Comparison of ENCODE assay signal across 27 mouse cellular contexts in the genomic region with DNA sequence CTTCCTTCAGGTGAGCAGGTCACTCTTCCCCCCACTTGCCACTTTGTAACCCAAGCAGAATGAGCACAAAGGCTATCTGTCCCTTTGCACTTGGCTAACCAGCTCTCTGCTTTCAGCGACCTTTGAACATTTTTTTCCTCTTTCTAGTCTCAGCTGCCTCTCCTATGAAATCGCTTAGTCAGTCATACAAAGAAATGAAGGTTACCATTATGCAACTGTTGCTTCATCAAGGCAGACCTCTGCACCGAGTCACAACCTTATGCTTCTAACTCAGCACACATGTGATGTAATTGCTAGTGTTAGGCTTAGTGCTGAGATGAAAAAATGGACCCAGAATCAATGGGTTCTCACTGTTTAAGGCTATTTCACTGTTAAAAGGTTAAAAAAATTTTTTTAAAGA. TPM values are rescaled to one million over a fixed set of nuclear protein-coding genes. Genes with fewer than 3 reads are reported as not detected.
A peak's percentile ranks its signal among the peaks of the same experiment; 100 is the strongest.
DNase-seq lines count a peak whose midpoint lies in the region; ATAC-seq and TF ChIP-seq lines count a peak whose summit lies in the region.
"Had no signal": no experiment of that assay in that cellular context is flagged by ENCODE, and none has a peak within 500 bp of the region (broad histone marks: within the 10 kb centered on the region; RNA-seq: fewer than 3 reads in every experiment).

No protein-coding gene starts in this region.

- 69% methylated on average over 3 of the region's 3 CpGs for WGBS in kidney, postnatal 0 days
- 73% methylated on average over 3 of the region's 3 CpGs for WGBS in kidney, embryonic 14.5 days
- 43% methylated on average over 3 of the region's 3 CpGs for WGBS in liver, embryonic 15.5 days (ENCODE audit: insufficient replicate concordance)

- peak; percentile 10 to 76 for DNase-seq in adrenal gland, adult (ENCODE audit: inconsistent age in 2 of 2, low spot score in 1 of 2)
- no peak for DNase-seq in adrenal gland, postnatal 14 days
- DNase-seq in kidney, postnatal 0 days (ENCODE audit: low spot score), result peak; percentile 25
- DNase-seq in 416B (ENCODE audit: low read depth), result peak; percentile 39
- DNase-seq in cerebellum, postnatal 36 days, result no peak
- no peak for DNase-seq in ovary, adult 18-20 months (ENCODE audit: low spot score)
- DNase-seq: cerebellum, postnatal 10 days; embryo, embryonic 11 days; gastrocnemius, adult 2 months; heart, adult 18-20 months; layer of hippocampus, adult 9-11 months; thymus, adult 2 months had no signal

- no peaks in the 10 kb centered on the region for H3K9me3 ChIP-seq in kidney, postnatal 0 days (replicated peaks; ENCODE audit: low read length)
- no peaks in the 10 kb centered on the region for H3K9me3 ChIP-seq in kidney, embryonic 14.5 days (ENCODE audit: control insufficient read depth, low read length)
- H3K9me3 ChIP-seq in liver, embryonic 15.5 days (replicated peaks), result no peaks in the 10 kb centered on the region
- H3K9me3 ChIP-seq: embryonic facial prominence, embryonic 15.5 days; forebrain, embryonic 10.5 days; heart, embryonic 15.5 days; hindbrain, embryonic 10.5 days; midbrain, embryonic 10.5 days; stomach, embryonic 15.5 days had no signal

- no peak for TF ChIP-seq CTCF in kidney, postnatal 0 days (IDR thresholded peaks at IDR 0.05; ENCODE audit: low read depth)

- no peak overlapping the region for H3K4me3 ChIP-seq in kidney, postnatal 0 days (replicated peaks; ENCODE audit: low read depth, low read length)
- no peak overlapping the region for H3K4me3 ChIP-seq in kidney, embryonic 14.5 days (ENCODE audit: low read length)
- no peak overlapping the region for H3K4me3 ChIP-seq in liver, embryonic 15.5 days (replicated peaks)
- H3K4me3 ChIP-seq: embryonic facial prominence, embryonic 15.5 days; forebrain, embryonic 10.5 days; gastrocnemius, adult 2 months; heart, embryonic 15.5 days; hindbrain, embryonic 10.5 days; midbrain, embryonic 10.5 days; stomach, embryonic 15.5 days had no signal

- ATAC-seq in kidney, postnatal 0 days (replicated peaks; ENCODE audit: low FRiP score, low read depth), result peak; percentile 86
- no peak for ATAC-seq in kidney, embryonic 14.5 days (ENCODE audit: low FRiP score, low TSS enrichment)
- peak; percentile 73 for ATAC-seq in liver, embryonic 15.5 days (ENCODE audit: insufficient read depth)
- ATAC-seq: inflammation-experienced regulatory T-cells, adult 6 months had no signal

- H3K9ac ChIP-seq in kidney, postnatal 0 days (ENCODE audit: low read depth, low read length), result no peak overlapping the region
- H3K9ac ChIP-seq in kidney, embryonic 14.5 days (ENCODE audit: low read depth, low read length), result no peak overlapping the region
- H3K9ac ChIP-seq in liver, embryonic 15.5 days, result no peak overlapping the region
- H3K9ac ChIP-seq: embryonic facial prominence, embryonic 15.5 days; heart, embryonic 15.5 days; stomach, embryonic 15.5 days had no signal

- H3K4me2 ChIP-seq in kidney, postnatal 0 days (ENCODE audit: low read length), result no peak overlapping the region
- H3K4me2 ChIP-seq in kidney, embryonic 14.5 days (replicated peaks; ENCODE audit: low read depth, low read length), result no peak overlapping the region
- H3K4me2 ChIP-seq in liver, embryonic 15.5 days, result no peak overlapping the region
- H3K4me2 ChIP-seq: embryonic facial prominence, embryonic 15.5 days; heart, embryonic 15.5 days; stomach, embryonic 15.5 days had no signal

- H3K27me3 ChIP-seq in kidney, postnatal 0 days (ENCODE audit: insufficient read depth, low read length), result no peaks in the 10 kb centered on the region
- H3K27me3 ChIP-seq in kidney, embryonic 14.5 days (ENCODE audit: control insufficient read depth, insufficient read depth, low read length), result 0 out of 2 replicates have a peak, but pooled peaks cover 3% of the 10 kb centered on the region
- H3K27me3 ChIP-seq in liver, embryonic 15.5 days, result no peaks in the 10 kb centered on the region
- H3K27me3 ChIP-seq: embryonic facial prominence, embryonic 15.5 days; heart, embryonic 15.5 days; stomach, embryonic 15.5 days had no signal

- H3K4me1 ChIP-seq in kidney, postnatal 0 days (replicated peaks; ENCODE audit: insufficient read depth, low read length), result no peaks in the 10 kb centered on the region
- no peaks in the 10 kb centered on the region for H3K4me1 ChIP-seq in kidney, embryonic 14.5 days (ENCODE audit: control insufficient read depth, insufficient read depth, low read length)
- no peaks in the 10 kb centered on the region; the same call in 1 of the 2 replicates for H3K4me1 ChIP-seq in liver, embryonic 15.5 days (replicated peaks)
- H3K4me1 ChIP-seq: embryonic facial prominence, embryonic 15.5 days; forebrain, embryonic 10.5 days; heart, embryonic 15.5 days; hindbrain, embryonic 10.5 days; midbrain, embryonic 10.5 days; stomach, embryonic 15.5 days had no signal

- no peaks in the 10 kb centered on the region for H3K36me3 ChIP-seq in kidney, postnatal 0 days (ENCODE audit: insufficient read depth, low read length)
- H3K36me3 ChIP-seq in kidney, embryonic 14.5 days (ENCODE audit: control insufficient read depth, insufficient read depth, low read length), result no peaks in the 10 kb centered on the region
- H3K36me3 ChIP-seq in liver, embryonic 15.5 days (replicated peaks), result no peaks in the 10 kb centered on the region
- H3K36me3 ChIP-seq: embryonic facial prominence, embryonic 15.5 days; forebrain, embryonic 10.5 days; heart, embryonic 15.5 days; hindbrain, embryonic 10.5 days; midbrain, embryonic 10.5 days; stomach, embryonic 15.5 days had no signal

- no peak overlapping the region for H3K27ac ChIP-seq in kidney, postnatal 0 days
- no peak overlapping the region for H3K27ac ChIP-seq in kidney, embryonic 14.5 days (ENCODE audit: low read depth, low read length)
- H3K27ac ChIP-seq in liver, embryonic 15.5 days (replicated peaks), result no peak overlapping the region
- H3K27ac ChIP-seq: embryonic facial prominence, embryonic 15.5 days; forebrain, embryonic 10.5 days; gastrocnemius, adult 2 months; heart, embryonic 15.5 days; hindbrain, embryonic 10.5 days; midbrain, embryonic 10.5 days; stomach, embryonic 15.5 days had no signal

RNA-seq across cellular contexts. Expression of gene Tchhl1, which starts 1.1 kb away (rescaled TPM):
- 0.15 TPM in 1 of 2 replicates, not detected in the other for total RNA-seq in adrenal gland, postnatal 14 days (2021)
- 0.28 and 0.33 TPM in 2 replicates for polyA plus RNA-seq in kidney, postnatal 0 days (2015; fragmentation: Nextera tagmentation; extraction: Ambion mirVana)
- polyA plus RNA-seq in kidney, embryonic 14.5 days (2014; fragmentation: Nextera tagmentation; extraction: Ambion mirVana), result 0.46 and 0.54 TPM in 2 replicates
- not detected in 2 replicates for polyA plus RNA-seq in liver, embryonic 15.5 days (2015; fragmentation: Nextera tagmentation; extraction: Ambion mirVana)
- total RNA-seq: gastrocnemius, adult 2 months; heart, adult 18-20 months; left cerebral cortex, adult 8-10 months; MEL had no signal
- polyA plus RNA-seq: forebrain, embryonic 10.5 days; heart, embryonic 15.5 days; hindbrain, embryonic 10.5 days; inflammation-experienced regulatory T-cells, adult 6 months; limb, embryonic 11.5 days; lung, embryonic 16.5 days; midbrain, embryonic 10.5 days; neural tube, embryonic 11.5 days; spleen, adult 2 months; stomach, embryonic 15.5 days; thymus, adult 2 months had no signal

RNA-seq across cellular contexts. Expression of gene Tchh, which starts 27.5 kb away (rescaled TPM):
- 0.34 and 0.37 TPM in 2 replicates for total RNA-seq in adrenal gland, postnatal 14 days (2021)
- polyA plus RNA-seq in kidney, postnatal 0 days (2015; fragmentation: Nextera tagmentation; extraction: Ambion mirVana), result 6.7 and 7.1 TPM in 2 replicates
- polyA plus RNA-seq in kidney, embryonic 14.5 days (2014; fragmentation: Nextera tagmentation; extraction: Ambion mirVana), result 1.5 and 3.0 TPM in 2 replicates
- 0.03 and 0.06 TPM in 2 replicates for polyA plus RNA-seq in liver, embryonic 15.5 days (2015; fragmentation: Nextera tagmentation; extraction: Ambion mirVana)
- total RNA-seq: gastrocnemius, adult 2 months; MEL had no signal

RNA-seq across cellular contexts. Expression of gene S100a11, which starts 50.7 kb away (rescaled TPM):
- 217 and 219 TPM in 2 replicates for total RNA-seq in adrenal gland, postnatal 14 days (2021)
- 2,066 and 2,191 TPM in 2 replicates for polyA plus RNA-seq in kidney, postnatal 0 days (2015; fragmentation: Nextera tagmentation; extraction: Ambion mirVana)
- polyA plus RNA-seq in kidney, embryonic 14.5 days (2014; fragmentation: Nextera tagmentation; extraction: Ambion mirVana), result 1,151 and 1,469 TPM in 2 replicates
- polyA plus RNA-seq in liver, embryonic 15.5 days (2015; fragmentation: Nextera tagmentation; extraction: Ambion mirVana), result 167 and 201 TPM in 2 replicates
- total RNA-seq: MEL had no signal

Comparison
In these comparisons a context has a peak if more than half of its experiments do, and no peak if none do; other contexts are left out.
1. DNase-seq: peak in adrenal gland, adult (2 of 2), kidney, postnatal 0 days (single experiment) and 416B (single experiment); none in adrenal gland, postnatal 14 days (single experiment), cerebellum, postnatal 36 days (0 of 2) and ovary, adult 18-20 months (single experiment).